Mouse (Mus musculus) bone marrow, adult 2 months (tissue): Measurements from ENCODE around the gene Slc17a9. TPM values are rescaled to one million over a fixed set of nuclear protein-coding genes. Genes with fewer than 3 reads are reported as not detected.

Experiments used
- H3K27ac ChIP-seq: fragments of 200-500 bp; 2 replicates; pipeline ENCODE4 v1.5.1; 2012; ENCODE audit warnings: low read depth, mild to moderate bottlenecking, control low read depth, inconsistent platforms, low read length; ENCODE audit not compliant: control insufficient read depth, poor library complexity, insufficient read depth
- H3K4me1 ChIP-seq: fragments of 200-500 bp; 2 replicates; pipeline ENCODE4 v1.6.1; 2011; ENCODE audit warnings: low read length; ENCODE audit not compliant: control insufficient read depth, insufficient read depth
- H3K4me3 ChIP-seq: fragments of 200-500 bp; replicated peaks from 2 replicates; pipeline ENCODE3; 2011; ENCODE audit warnings: mild to moderate bottlenecking, low read depth, low read length, control low read depth; ENCODE audit not compliant: control insufficient read depth
- CTCF ChIP-seq: fragments of 200-500 bp; IDR thresholded peaks from 2 replicates; pipeline ENCODE4 v1.5.1; 2011; ENCODE audit warnings: low read length, control low read depth; ENCODE audit not compliant: control insufficient read depth, insufficient read depth
- POLR2A ChIP-seq: fragments of 200-500 bp; IDR thresholded peaks from 2 replicates; pipeline ENCODE4 v1.6.1; 2011; ENCODE audit warnings: low read depth, mild to moderate bottlenecking, control low read depth, low read length, borderline replicate concordance; ENCODE audit not compliant: control insufficient read depth
- WGBS: fragments of 180-500 bp; shearing (Covaris S2); methylation state at CpG from one replicate; pipeline ENCODE4 v1.1.7; 2018; 5-methylcytosine and 5-hydroxymethylcytosine counted together
- polyA plus RNA-seq: library from polyadenylated mRNA; stranded (reverse); fragments of >200 nt; gene quantifications from 2 replicates; pipeline ENCODE4 v1.2.4, GENCODE M21; 2011; ENCODE audit warnings: low replicate concordance; ENCODE audit not compliant: missing spikeins, insufficient read depth, insufficient read length

Slc17a9 gene
- polyA plus RNA-seq, 1 experiment, result 35.6 TPM

GRCm38 (mm10) chr2:180737984-180738383, 12.9 kb downstream of the Slc17a9 start:
- Histone ChIP-seq H3K27ac (peak overlapping the region; percentile 64; the same call in 1 of the 2 replicates), H3K4me3 (no peak overlapping the region), H3K4me1 (peaks cover 5% of the 10 kb centered on the region; the same call in 1 of the 2 replicates)
- WGBS, result 63% methylated on average over 2 of the region's 2 CpGs
- TF ChIP-seq POLR2A, result no peak
- no peak for TF ChIP-seq CTCF

GRCm38 (mm10) chr2:180740349-180740748, 15.3 kb downstream of the Slc17a9 start:
- H3K4me1 ChIP-seq, result peaks cover 3% of the 10 kb centered on the region; the same call in 1 of the 2 replicates
- TF ChIP-seq POLR2A (no peak), CTCF (peak; percentile 41; the same call in 1 of the 2 replicates)
- peak overlapping the region; percentile 50 for H3K27ac ChIP-seq
- WGBS, result 67% methylated on average over 3 of the region's 3 CpGs
- H3K4me3 ChIP-seq, result no peak overlapping the region

DNA sequence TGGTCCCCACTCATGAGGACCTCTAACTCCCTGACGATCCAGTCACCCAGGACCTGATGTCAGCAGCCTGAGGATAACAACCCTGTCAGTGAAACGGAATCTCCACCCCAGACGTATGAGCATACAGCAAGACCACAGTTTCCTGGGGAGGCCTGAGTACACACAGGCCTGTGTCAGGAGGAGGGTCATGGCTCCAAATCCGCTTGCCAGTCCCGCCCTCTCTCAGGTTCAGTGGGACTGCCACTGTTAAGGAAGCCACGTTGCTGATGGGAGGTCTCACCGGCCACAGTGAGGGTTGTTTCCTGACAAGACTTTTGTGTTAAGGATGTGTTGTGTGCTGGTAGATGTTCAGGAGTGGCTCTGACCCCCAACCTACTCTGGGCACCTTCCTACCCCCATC, 16.4 kb downstream of the Slc17a9 start:
- Histone ChIP-seq H3K4me3 (no peak overlapping the region), H3K4me1 (peaks cover 3% of the 10 kb centered on the region; the same call in 1 of the 2 replicates), H3K27ac (no peak overlapping the region)
- 49% methylated on average over 7 of the region's 7 CpGs for WGBS
- TF ChIP-seq POLR2A, result no peak
- TF ChIP-seq CTCF, result no peak

DNA sequence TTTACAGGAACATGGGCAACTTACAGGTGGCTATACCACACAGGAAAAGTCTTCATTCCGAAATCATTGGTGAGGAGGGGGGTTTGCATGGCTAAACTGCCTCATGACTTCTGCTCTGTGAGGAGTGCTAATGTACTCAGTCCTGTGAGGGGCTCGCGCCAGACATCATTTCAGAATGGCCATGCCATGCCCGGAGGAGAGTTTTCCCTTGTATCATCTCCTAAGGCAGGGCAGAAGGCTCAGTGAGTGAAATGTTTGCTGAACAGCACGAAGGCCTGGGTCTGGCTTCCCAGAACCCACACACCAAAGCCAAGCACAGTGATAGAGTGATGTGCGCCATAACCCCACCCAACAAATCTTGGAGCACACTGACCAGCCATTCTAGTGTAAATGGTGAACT, 17.8 kb downstream of the Slc17a9 start:
- no peak overlapping the region for H3K27ac ChIP-seq
- no peak overlapping the region for H3K4me3 ChIP-seq
- H3K4me1 ChIP-seq, result peaks cover 2% of the 10 kb centered on the region; the same call in 1 of the 2 replicates
- WGBS, result 84% methylated on average over 6 of the region's 6 CpGs
- TF ChIP-seq POLR2A (no peak), CTCF (no peak)

DNA sequence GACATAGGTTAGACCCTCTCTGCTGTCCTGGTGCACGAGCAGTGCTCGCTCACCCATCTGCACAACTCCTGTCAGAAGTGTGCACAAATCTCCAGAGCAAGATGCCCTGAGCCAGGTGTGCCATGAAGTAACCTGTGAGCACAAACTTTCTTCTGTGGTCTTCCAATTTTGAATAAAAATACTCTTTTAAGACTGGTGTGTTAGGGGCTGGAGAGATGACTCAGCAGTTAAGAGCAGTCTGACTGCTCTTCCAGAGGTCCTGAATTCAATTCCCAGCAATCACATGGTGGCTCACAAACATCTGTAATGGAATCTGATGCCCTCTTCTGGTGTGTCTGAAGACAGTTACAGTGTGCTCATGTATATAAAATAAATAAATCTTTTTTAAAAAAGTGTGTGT, 18.3 kb downstream of the Slc17a9 start:
- Histone ChIP-seq H3K27ac (no peak overlapping the region), H3K4me1 (peaks cover 2% of the 10 kb centered on the region; the same call in 1 of the 2 replicates), H3K4me3 (no peak overlapping the region)
- TF ChIP-seq POLR2A, result no peak
- TF ChIP-seq CTCF, result no peak
- 84% methylated on average over 2 of the region's 2 CpGs for WGBS

DNA sequence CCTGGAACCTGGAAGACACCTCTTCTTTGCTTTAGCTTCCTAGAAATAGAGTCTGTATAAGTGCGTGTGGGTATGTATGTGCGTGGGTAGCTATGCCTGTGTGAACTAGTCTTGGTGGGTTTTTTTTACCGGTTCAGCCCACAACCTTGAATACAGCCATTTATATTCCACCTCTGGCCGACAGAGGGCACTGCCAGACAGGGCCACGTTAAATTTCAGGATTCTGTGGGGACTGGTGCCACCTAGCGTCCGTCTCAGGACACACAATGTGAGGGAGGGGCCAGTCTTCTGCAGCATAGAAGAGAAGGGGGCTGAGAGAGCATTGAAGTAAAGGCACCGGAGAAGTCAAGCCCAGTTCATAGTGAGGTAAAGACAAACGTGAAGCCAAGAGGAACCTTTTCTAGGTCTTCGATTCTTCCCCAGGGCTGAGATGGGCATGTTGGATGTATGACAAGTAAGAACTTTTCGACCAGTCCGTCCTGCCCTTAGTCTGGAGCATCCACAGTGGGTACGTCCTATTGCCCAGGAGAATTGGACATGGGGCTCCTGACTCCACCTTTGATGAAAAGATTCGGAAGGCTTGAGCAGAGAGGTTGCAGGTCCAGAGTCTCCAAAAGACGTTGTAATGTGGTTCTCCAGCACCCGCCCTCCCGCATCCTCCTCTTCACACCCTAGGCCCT, 20.3 kb downstream of the Slc17a9 start:
- Histone ChIP-seq H3K27ac (no peak overlapping the region), H3K4me1 (peaks cover 2% of the 10 kb centered on the region; the same call in 1 of the 2 replicates), H3K4me3 (no peak overlapping the region)
- WGBS, result 30% methylated on average over 17 of the region's 17 CpGs
- TF ChIP-seq CTCF, result peak; percentile 100
- TF ChIP-seq POLR2A, result no peak

GRCm38 (mm10) chr2:180746569-180747192, 21.6 kb downstream of the Slc17a9 start:
- H3K27ac ChIP-seq, result no peak overlapping the region
- no peak overlapping the region for H3K4me3 ChIP-seq
- 45% methylated on average over 5 of the region's 5 CpGs for WGBS
- TF ChIP-seq POLR2A, result no peak
- TF ChIP-seq CTCF, result no peak
- no peaks in the 10 kb centered on the region for H3K4me1 ChIP-seq

DNA sequence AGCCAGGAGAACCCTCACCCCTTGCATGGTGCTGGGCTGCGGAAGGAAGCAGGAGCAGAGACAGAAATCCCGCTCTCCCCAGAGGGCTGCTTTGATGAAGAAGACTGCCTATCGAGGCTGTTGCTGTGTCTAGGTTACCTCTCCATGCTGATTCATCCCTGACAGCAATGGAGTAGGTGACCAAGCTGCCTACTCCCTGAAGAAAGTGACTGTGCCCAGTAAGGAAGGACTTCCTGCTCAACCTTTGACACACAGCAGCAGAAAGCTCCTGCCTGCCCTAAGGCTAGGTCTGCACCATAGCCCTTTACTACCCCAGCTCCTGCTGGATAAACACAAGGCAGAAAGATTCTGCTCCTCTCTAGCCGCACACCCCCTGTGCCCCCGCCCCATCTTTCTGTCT, 23.8 kb downstream of the Slc17a9 start:
- TF ChIP-seq CTCF (no peak), POLR2A (no peak)
- no peak overlapping the region for H3K4me3 ChIP-seq
- H3K4me1 ChIP-seq, result no peaks in the 10 kb centered on the region
- no peak overlapping the region for H3K27ac ChIP-seq
- 56% methylated on average over 5 of the region's 5 CpGs for WGBS
